Mouse (Mus musculus) cortical plate, adult 2 months (tissue): Measurements from ENCODE around the gene Olfr9.

Source experiments
- CTCF ChIP-seq: fragments of 200-500 bp; IDR thresholded peaks from 2 replicates; pipeline ENCODE4 v1.5.1; 2011; ENCODE audit warnings: mild to moderate bottlenecking, control low read depth, low read length; ENCODE audit not compliant: insufficient read depth; ENCODE audit errors: extremely low read depth
- POLR2A ChIP-seq: fragments of 200-500 bp; IDR thresholded peaks from 2 replicates; pipeline ENCODE4 v1.6.1; 2011; ENCODE audit warnings: mild to moderate bottlenecking, low read length, control low read depth; ENCODE audit not compliant: insufficient read depth; ENCODE audit errors: extremely low read depth

GRCm38 (mm10) chr10:128977522-128978114 is 11.6 kb upstream of the Olfr9 start:
- TF ChIP-seq POLR2A (no peak), CTCF (peak; percentile 92)
